Mouse (Mus musculus): ENCODE measurements around the gene Dctn2.

DNA sequence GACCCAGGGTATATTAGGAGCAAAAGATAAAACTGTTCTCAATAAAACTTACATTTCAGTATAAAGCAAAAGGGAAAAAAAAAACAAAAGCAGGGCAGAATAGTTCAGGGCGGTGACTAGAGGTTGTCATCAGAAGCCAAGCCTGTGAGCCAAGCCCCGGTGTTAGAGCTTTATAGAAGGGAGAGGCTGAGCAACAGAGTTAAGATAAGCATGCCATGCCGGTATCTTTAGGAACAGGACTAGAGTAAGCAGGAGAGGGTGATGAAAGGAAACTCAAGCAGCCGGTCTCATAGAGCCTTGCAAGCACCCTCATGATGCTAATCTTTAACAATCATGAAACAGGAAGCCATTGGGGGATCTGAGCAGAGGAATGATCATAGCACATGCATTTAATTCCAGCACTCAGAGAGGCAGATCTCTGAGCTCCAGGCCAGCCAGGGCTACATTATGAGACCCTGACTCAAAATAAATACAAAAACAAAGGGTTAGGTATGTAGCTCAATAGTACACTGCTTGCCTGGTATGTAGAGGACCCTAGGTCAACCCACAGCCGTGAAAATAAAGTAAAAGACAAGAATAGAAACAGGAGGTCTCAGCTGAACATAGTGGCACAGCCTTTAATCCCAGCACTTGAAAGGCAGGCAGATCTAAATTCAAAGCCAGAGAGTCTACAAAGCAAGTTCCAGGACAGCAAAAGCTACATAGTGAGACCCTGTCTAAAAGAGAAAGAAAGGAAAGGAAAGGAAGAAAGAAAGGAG lies 25.9 kb downstream of the Dctn2 start:
- TF ChIP-seq CTCF (IDR thresholded peaks at IDR 0.05; ENCODE audit: control insufficient read depth, insufficient read depth, low read length) = no peak
- TF ChIP-seq POLR2A (IDR thresholded peaks at IDR 0.05; ENCODE audit: borderline replicate concordance, control insufficient read depth, low read depth, low read length) = no peak

Measured in bone marrow, adult 2 months (tissue).